Mouse (Mus musculus): Measurements from ENCODE around the gene Ccl20.

The Ccl20 gene

DNA sequence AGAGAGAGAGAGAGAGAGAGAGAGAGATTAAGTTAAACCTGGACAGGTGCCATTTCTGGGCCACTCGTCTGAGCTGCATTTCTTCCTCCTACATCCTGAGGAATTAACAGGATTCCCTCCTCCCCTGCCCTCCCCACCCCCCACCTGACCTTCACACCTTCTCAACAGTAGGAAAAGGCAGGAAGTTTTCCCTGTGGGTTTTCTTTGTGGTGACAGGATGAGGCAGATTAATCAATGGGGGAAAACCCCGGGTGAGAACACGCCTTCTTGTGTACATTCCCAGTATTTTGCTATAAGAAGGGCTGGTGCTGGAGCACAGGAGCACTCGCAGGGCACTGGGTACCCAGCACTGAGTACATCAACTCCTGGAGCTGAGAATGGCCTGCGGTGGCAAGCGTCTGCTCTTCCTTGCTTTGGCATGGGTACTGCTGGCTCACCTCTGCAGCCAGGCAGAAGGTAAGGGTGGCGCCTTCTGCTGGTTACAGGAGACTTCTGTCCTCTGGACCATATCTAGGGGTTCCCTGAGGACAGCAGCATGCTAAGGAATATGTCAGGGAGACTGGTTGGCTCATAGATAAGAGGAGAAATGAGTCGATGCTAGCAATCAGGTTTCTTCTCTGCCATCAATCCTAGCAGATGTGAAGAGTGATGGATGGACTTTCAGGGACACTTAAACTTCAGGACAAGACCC lies at the start of gene Ccl20:
Gene Ccl20 (plus strand): TSS at position 320 of the 691 bp plus-strand sequence.
- no peak for DNase-seq (ENCODE audit: low spot score)

DNA sequence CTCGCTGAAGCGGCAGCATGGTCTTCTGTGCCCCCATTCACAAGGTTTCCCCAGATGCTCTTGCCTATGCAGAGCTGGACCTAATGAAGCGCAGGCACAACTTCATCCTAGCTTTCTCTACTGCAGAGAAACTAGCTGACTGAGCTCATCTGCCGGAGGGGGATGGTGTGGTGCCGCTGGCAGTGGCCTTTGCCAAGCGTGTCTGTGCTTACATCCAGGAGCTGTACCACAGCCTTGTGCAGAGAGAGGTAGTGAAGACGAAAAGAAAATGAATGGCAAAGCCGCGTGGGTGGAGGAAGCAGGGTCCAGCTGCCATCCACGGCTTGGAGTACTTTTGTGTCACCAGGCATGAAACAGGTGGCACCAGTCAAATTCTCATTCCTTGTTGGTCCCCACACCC lies 49.4 kb upstream of the Ccl20 start:
- no peak for DNase-seq (ENCODE audit: low spot score)

DNA sequence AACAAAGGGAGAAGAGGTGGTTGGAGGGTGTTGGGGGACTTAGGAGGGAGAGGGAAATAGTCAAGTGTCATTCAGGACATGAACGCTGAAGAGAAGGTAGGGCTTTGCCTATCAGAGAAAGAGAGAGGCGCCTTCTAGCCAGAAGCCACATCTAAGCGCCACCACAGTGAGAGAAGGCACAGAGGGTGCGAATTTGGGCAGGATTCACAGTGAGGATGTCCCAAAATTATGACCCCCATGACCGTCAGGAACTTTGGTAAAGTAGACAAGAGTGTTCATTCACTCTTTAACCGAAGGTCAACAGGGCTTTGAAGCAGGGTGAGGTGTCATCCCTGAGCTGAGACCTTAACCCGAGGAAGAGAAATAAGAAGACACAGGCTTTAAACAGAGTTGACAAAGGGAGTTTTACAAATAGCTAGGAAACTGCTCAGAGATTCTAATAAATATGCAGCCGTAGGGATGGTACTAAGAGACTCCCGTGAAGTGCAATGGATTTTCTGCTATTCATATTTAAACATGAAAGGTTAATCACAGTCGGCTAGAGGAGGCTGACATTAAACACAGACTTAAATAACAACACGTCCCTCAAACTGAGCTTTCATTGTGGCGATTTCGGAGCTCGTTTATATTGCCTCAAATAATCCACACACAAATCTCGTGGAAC lies 40.9 kb upstream of the Ccl20 start:
- no peak for DNase-seq (ENCODE audit: low spot score)

DNA sequence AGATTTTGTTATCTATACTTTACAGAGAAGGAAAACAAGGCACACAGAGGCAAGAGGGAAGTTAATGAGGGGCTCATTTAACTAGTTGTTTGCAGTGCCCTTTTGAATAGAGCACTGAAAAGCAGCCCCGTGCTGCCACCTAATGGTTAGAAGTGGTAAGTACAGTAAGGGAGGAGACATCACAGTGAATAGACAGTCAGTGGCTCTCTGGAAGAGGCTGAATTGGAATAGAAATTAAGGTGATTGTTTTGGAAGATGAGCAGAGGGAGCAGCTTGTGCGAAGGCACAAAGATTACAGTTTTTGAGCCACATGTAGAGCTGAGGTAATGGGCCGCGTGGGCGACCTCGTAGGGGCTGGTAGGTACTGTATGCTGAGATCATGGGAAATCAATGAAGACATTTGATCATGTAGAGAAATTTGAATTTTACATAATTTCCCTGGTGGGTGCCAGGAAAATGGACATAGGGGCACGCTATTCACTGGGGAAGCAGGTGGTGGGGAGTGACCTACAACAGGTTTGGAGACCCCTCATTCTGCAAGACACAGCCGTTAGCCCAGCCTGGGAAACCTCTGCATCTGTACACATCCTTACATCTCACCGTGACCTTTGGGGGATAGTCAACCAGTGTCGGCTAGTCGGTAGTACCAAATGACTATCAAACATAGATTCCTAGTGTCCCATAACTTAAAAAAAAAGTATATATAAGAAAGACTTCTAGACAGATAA lies 40.2 kb upstream of the Ccl20 start:
- no peak for DNase-seq (ENCODE audit: low spot score)

DNA sequence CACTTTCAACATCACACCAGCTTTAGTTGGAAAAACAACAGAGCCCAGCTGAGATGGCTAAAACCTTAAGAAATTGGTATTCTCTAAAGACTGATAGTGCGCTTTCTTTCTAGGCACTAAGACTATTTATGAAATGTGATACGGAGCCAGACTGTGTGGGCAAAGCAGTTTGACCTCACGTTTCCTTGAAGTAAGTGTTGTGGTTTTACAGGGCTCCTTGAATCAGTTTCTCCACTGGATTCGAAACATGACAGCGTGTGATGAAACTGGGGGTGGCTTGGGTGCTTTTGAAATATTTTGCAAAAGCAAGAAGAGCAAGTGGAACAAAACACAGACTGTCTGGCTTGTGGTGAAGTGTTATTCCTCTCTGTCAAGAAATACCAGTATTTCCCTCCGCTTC lies 39.5 kb upstream of the Ccl20 start:
- DNase-seq (ENCODE audit: low spot score): no peak

DNA sequence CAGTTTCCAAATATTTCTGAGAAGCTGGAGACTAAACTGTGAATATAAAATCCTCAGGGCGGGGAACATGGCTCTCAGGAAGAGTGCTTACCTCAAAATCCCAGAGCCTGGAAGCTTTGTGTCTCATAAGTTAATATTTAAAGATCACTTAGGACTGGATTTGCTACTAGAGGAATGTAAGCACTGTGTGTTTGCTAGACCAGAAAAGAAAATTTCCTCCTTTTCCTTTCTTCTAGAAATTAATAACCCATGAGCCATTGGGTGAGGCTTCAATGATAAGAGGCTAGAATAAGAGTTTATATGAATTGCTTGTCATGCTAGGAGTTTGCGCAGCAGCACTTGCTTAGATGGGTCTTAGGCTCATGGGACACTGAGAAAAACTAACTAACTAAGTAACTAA lies 31.8 kb upstream of the Ccl20 start:
- DNase-seq (ENCODE audit: low spot score): no peak

DNA sequence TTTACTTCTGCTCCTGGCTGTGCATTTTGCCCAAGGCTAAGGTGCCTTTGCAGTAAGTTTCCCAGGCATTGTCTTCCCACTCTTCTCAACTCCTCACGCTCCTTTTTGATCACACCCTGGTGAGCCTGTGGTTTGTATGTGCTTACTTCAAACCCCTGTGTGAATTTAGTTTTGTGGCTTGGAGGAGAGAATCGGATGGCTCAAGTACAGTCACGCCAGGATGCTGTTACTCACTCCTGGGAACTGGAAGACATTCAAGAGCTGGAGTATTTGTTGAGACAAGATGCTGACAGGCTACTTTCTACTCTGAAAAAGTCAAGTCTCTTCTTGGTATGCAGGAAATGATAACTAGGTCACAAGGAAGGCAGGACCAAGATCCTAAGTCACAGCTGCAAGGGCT lies 25.3 kb upstream of the Ccl20 start:
- DNase-seq (ENCODE audit: low spot score): no peak

DNA sequence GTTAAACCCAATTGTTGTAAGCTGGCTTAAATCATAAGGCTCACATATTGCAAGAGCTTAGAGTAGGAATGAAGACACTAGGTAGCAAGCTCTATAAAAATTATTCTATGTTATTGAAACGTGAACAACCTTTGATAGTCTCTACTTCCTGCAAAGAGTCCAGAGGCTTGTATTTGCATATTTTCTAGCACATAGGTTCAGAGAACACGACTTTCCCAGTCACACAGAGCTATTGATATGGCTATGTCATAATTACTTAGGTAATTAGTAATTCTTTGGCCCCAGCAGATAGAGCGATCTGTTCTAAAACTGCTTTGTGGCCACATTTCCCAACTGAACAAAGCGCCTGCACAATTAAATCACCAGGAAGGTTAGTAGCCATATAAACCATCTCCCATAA lies 19.6 kb upstream of the Ccl20 start:
- DNase-seq (ENCODE audit: low spot score): no peak

DNA sequence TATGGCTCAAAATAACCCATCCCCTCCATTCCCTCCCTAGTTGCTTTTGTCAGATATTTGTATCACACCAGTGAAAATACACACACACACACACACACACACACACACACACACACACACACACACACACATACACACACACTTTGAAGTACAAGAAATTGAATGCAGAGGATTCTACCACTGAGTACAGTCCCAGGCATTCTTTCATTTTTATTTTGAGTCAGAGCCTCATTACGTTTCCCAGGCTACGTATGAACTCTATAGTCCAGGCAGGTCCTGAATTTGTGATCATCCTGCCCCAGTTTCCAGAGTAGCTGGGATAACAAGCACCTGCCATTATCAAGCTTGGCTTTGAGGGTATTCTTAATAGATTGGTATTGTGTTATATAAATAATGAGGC lies 17.4 kb upstream of the Ccl20 start:
- no peak for DNase-seq (ENCODE audit: low spot score)

DNA sequence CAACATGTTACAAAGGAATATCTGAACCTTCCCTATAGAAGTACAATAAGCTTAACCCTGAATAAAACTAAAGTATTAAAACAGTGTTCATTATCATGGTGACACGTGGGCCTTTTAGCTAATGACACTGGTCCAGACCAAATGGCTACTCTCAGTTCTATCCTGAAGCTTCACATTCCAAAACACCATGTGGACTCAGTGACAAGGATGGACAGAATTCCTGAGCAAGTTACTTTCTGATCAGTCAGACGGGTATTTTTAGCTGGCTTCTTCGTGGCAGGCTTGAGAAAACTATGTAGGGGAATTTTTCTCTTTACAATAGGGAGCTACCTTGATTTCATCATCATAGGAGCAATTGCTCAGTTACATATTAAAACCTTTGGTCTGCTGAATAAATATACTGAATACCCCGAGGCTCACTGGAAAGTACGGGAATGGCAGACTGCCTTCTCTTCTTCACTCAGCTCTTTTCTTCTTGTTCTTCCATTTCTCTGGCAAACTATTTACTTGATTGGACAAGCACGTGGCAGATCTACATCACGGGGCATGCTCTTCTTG lies 16.9 kb upstream of the Ccl20 start:
- DNase-seq (ENCODE audit: low spot score): no peak

DNA sequence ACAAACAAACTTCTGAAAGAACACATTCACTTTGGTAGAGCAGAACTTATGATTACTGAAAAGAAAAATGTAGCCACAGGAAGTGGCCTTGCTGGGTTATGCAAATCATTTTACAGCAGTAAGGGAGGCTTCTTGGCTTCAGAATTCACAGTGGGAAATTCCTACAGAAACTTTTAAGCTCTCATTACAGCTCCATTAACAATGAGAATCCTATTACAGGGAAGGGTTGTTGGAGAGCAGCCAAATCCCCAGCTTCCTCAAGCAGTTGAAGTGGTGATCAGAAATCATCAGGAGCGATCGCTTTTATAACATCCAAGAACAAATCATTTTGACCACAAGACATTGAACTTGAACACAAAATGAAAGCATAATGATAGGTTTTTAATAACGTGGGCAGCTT lies 14.7 kb upstream of the Ccl20 start:
- no peak for DNase-seq (ENCODE audit: low spot score)

DNA sequence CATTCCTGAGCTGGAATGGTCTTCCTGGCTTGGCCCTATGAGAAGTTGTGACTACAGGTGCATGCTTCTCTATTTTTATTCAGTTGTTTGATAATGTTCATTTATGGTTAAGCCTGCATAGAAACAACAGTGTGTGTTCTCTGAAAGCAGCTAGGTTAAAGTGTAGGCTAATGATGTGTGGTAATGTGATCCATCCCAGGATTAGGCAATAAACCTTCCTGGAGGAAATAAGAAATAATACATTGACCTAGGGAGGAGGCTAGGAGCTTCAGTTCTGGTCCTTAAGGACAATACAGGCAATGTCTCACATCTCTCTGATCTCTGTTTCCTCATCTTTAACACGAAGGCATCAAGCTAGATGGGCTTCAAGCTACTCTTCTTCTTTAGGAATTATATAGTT lies 11.1 kb upstream of the Ccl20 start:
- DNase-seq (ENCODE audit: low spot score): no peak

DNA sequence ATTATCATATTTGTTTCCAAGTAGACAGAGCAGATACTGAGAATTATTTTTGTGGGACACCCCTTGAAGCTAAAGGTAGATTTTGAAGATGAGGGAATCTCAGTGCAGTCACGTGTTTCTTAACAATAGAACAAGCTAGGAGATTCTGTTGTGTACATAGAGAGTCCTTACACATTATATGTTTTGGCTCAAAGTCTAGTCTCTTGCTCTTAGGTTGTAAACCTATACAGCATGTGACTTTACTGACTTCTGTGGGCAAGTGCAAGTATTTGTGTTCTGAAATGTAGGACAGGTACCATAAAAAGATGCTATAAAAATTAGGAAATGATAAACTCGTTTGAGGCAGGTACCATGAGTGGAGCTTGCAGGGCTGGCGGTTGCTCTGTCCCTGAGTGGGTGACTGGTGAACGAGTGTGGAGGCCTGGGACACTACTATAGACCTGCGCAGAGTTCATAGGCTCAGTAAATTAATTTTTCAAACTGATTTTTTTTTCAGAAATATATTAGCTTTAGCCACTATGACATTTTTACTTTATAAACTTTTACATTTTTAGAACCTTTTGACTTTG lies 9.1 kb upstream of the Ccl20 start:
- no peak for DNase-seq (ENCODE audit: low spot score)

DNA sequence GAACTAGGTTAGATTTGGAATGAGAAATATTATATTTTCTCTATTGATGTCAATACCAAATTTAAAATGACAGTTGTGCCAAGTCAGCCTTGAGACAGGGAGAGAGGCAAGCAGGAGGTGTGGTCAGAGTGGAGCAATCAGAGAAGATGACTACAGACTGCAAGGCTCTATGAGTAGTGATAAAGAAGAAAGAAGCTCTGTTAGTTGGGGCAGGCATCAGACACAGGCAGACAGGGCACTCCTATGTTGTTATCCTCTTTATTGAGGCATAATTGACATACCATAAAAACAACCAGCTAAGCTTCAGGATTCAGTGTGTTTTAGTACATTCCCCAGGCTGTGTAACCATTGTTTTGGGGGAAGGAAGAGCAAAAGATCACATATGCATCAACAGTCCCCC lies 5.6 kb upstream of the Ccl20 start:
- no peak for DNase-seq (ENCODE audit: low spot score)

DNA sequence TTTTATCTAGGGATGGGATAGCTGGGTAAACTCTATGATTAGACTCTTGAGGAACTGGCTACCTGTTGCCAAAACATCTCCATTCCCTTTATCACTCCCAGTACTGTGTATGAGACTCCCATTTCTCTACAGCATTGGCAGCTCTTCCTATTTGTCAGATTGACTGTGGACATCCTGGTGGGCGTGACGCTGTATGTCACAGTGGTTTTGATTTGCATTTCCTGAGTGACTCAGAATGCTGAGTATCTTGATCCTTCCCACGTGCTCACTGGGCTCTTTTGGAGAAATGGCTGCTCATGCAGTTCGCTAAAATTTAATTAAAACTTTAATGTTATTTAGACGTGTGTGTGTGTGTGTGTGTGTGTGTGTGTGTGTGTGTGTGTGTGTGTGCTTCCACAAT lies 4.8 kb upstream of the Ccl20 start:
- DNase-seq (ENCODE audit: low spot score): no peak

DNA sequence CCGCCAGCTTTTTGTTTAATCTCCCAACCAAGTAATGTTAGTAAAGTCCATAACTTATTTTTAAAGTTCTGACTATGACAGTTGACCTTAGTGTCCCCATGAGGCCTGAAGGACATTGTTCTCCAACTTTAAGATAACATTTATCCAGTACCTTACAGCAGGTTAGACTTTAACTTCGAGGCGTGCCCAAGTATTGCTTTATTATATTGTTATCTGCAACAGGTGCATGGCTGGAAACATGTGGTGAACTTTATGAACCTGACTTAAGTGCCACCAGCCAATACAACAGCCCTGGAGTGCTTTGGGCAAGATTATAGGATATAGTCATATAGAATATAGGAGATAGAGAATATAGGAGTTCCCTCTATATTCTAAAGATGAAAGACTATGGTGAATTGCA lies 651 bp downstream of the Ccl20 start:
- DNase-seq (ENCODE audit: low spot score): no peak

DNA sequence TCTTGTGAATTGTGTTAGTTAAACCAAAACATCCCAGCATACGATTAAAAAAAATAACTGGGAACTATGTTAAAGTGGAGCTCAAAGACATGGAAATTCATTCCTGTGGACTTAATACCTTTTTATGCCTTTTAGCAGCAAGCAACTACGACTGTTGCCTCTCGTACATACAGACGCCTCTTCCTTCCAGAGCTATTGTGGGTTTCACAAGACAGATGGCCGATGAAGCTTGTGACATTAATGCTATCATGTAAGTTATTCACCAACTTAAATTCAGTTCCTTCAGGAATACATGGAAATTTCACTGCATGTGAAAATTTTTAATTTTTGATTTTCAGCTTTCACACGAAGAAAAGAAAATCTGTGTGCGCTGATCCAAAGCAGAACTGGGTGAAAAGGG lies 1.1 kb downstream of the Ccl20 start:
- no peak for DNase-seq (ENCODE audit: low spot score)

DNA sequence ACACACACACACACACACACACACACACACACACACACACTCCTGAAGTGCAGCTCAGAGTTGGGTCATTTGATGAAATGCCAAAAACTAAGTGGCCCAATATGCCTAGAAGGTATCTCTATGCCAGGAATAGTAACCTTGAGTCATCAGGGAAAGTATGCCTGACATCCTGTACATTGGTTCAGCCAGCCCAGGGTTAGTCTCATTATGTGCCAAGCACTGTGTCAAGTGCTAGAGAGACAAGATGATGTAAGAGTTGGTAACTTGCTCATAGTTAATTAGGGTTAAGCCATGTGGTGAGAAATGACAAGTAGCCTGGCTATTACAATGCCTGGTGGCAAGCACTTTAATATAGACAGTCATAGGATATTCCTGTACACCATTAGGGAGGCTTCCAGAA lies 3.3 kb downstream of the Ccl20 start:
- no peak for DNase-seq (ENCODE audit: low spot score)

DNA sequence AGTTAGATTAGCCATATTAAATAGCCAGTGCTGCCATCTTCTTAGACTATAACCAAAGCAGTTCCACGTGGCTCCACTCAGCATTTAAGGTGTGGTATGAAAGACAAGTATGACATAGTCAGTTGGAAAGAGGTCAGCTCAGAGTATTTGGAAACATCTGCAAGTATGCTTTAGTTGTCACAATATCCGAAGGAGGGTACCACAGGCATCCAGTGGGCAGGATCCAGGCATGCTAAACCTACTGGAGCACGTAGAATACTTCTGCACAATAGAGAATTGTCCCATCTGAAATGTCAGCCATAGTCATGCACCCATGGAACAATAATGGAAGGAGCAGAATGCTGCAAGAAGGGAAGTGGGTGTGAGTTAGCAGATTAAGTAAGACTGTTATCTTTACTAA lies 3.7 kb downstream of the Ccl20 start:
- DNase-seq (ENCODE audit: low spot score): no peak

DNA sequence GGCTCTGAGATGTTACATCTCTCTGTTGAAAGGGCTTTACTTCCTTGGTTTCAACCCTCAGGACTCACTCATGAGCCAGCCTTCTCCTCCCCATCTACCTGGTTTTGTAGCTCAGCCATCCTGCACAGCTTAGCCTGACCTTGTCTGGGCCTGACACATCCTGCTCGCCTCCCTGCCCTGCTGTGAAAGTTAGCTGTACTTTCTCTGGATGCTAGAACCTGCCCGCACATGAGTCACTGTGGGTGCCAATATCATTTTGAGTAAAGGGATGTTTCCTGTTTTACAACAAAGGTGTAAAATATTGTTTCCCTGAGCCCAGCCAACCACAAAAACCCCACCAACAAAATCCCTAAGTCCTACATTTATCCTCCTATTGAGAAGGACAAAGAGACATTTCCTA lies 6.6 kb downstream of the Ccl20 start:
- DNase-seq (ENCODE audit: low spot score): no peak

DNA sequence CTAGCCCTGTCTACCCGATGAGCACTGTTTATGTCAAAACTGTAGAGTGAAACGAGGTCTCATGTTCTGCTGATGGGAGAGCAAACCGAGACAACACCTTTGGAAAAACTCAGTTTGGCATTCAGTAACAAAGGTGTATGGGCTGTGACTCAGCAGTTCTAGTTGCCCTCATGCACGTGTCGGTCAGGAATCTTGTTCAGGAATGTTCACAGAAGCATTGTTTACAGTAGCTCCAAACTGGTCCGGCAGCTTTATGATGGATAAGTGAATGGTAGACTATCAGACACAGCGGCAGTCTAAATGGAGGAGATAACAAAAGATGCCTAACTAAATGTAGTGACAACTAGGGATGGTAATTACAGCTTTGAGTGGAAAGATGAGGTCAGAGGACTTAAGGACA lies 19.3 kb downstream of the Ccl20 start:
- no peak for DNase-seq (ENCODE audit: low spot score)

DNA sequence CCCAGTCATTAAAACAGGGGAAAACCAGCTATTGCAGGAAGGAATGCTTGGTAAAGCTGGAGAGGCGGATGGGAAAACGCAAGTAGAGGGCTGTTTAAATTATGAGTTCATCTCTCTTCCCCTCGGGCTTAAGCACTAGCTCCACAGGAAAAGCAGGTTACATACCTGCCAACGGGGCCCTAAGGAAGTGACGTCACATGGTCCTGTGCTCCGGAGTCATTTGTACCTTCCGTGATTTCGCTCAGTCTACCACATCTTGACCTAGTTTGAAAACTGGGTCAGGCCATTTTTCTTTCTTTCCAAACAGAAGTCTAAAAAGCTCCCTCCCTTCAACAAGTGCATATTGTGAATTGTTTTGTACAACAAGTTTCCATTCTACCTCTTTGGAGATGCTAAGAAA lies 21.3 kb downstream of the Ccl20 start:
- DNase-seq (ENCODE audit: low spot score): no peak

DNA sequence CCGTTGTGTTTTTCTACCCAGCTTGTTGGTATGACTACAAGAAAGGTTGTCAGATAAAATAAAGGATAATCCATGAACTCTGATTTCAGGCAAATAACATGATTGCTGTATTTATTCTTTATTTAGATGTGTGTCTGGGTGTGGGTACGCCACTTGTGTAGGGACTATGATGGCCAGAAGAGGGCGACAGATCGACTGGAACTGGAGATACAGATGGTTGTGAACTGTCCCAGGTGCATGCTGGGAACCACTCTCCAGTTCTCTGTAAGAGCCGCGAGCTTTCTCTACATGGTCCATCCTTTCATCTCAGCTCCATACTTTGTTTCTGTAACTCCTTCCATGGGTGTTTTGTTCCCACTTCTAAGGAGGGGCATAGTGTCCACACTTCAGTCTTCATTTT lies 22.2 kb downstream of the Ccl20 start:
- no peak for DNase-seq (ENCODE audit: low spot score)
